Mouse (Mus musculus): ENCODE data around the gene Mrgprb5. TPM values are rescaled to one million over a fixed set of nuclear protein-coding genes. Genes with fewer than 3 reads are reported as not detected.
A peak's percentile ranks its signal among the peaks of the same experiment; 100 is the strongest.
"Not testable (repeated sequence)": the region's sequence is repeated elsewhere in the genome, so short reads cannot be mapped to it uniquely, and the experiment has no call there.

Gene Mrgprb5
- not detected in 2 replicates for polyA plus RNA-seq (2012; rRNA removed)

DNA sequence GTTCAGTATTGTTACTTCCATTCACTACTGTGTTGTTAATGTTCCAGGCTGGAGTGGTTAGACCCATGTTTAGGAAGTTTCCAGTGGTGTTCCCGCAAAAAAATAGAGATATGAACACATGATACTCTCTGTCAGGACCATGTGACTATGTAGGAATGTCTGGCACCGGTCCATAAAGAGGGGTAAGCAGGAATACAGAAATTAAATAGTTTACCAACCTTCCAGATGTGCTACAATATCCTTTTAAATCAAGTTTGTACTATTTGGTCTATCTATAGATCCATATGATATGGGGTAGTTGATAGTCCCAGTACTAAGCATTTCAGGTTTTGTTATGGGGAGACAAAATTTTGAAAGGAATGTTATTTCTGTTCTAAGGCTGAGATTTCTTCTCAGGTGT is at the start of gene Mrgprb5:
TSS of gene Mrgprb5 (minus strand) at position 101 of the 400 bp plus-strand sequence.
- no peaks in the 10 kb centered on the region for H3K36me3 ChIP-seq (ENCODE audit: control insufficient read depth, insufficient read depth, low read length)
- no peak within 1 kb of the TSS for H3K27ac ChIP-seq (ENCODE audit: insufficient read depth, low read depth, low read length)
- H3K4me3 ChIP-seq (ENCODE audit: low read depth, low read length), result no peak within 1 kb of the TSS
- no peaks in the 10 kb centered on the region for H3K4me1 ChIP-seq (ENCODE audit: control insufficient read depth, insufficient read depth, insufficient read length, low read length)
- 75% methylated on average over 2 of the region's 2 CpGs for WGBS
- TF ChIP-seq POLR2A (IDR thresholded peaks at IDR 0.05; ENCODE audit: low read depth, low read length) (no peak), CTCF (IDR thresholded peaks at IDR 0.05; ENCODE audit: extremely low read depth, insufficient read length, insufficient replicate concordance, low read depth, low read length) (no peak)
- H3K27me3 ChIP-seq (ENCODE audit: control insufficient read depth, insufficient read depth, low read length), result no peaks in the 10 kb centered on the region

DNA sequence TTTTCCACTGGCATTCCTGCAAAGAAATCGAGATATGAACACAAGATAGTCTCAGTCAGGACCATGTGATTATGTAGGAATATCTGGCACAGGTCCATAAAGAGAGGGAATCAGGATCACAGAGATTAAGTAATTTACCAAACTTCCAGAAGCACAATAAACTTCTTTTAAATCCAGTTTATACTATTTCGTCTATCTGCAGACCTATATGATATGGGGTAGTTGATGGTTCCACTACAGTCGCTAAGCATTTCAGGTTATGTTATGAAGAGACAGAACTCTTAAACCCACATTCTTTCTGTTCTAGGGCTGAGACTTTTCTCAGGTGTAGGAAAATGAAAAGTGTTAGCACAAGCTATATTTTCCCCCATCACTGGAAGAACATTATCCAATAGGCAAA is 30.4 kb upstream of the Mrgprb5 start, which contains the start of gene Mrgprb4:
TSS of gene Mrgprb4 (minus strand) at position 101 of the 400 bp plus-strand sequence.
- H3K4me1 ChIP-seq (ENCODE audit: control insufficient read depth, insufficient read depth, insufficient read length, low read length), result no peaks in the 10 kb centered on the region
- H3K27ac ChIP-seq (ENCODE audit: insufficient read depth, low read depth, low read length), result no peak within 1 kb of the TSS
- TF ChIP-seq CTCF (IDR thresholded peaks at IDR 0.05; ENCODE audit: extremely low read depth, insufficient read length, insufficient replicate concordance, low read depth, low read length), result no peak
- no peak for TF ChIP-seq POLR2A (IDR thresholded peaks at IDR 0.05; ENCODE audit: low read depth, low read length)
- no peaks in the 10 kb centered on the region for H3K36me3 ChIP-seq (ENCODE audit: control insufficient read depth, insufficient read depth, low read length)
- no peak within 1 kb of the TSS for H3K4me3 ChIP-seq (ENCODE audit: low read depth, low read length)
- H3K27me3 ChIP-seq (ENCODE audit: control insufficient read depth, insufficient read depth, low read length), result no peaks in the 10 kb centered on the region
- WGBS, result 83% methylated on average over 3 of the region's 3 CpGs

DNA sequence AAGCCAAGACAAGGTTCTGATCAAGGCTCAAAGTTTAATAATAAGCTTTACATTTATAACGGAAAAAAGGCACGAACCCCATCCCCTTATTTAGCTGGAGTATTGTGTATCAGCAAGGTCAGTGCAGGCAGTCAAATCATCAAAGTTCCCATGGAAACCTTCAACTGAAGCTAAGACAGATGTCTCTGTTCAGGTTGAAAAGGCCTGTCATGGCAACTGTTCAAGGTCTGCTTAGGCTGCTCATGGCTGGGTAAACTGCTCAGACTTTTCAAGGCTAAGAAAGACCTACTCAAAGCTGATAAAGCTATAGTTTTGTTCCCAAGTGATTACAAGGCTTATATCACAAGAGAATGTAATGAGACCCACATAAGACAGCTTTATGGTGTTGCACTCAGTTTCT is 1.3 kb downstream of the Mrgprb5 start:
- H3K4me1 ChIP-seq (ENCODE audit: control insufficient read depth, insufficient read depth, insufficient read length, low read length), result no peaks in the 10 kb centered on the region
- H3K27ac ChIP-seq (ENCODE audit: insufficient read depth, low read depth, low read length), result no peak overlapping the region
- H3K27me3 ChIP-seq (ENCODE audit: control insufficient read depth, insufficient read depth, low read length), result no peaks in the 10 kb centered on the region
- H3K4me3 ChIP-seq (ENCODE audit: low read depth, low read length), result no peak overlapping the region
- no peaks in the 10 kb centered on the region for H3K36me3 ChIP-seq (ENCODE audit: control insufficient read depth, insufficient read depth, low read length)
- TF ChIP-seq POLR2A (IDR thresholded peaks at IDR 0.05; ENCODE audit: low read depth, low read length) (no peak), CTCF (IDR thresholded peaks at IDR 0.05; ENCODE audit: extremely low read depth, insufficient read length, insufficient replicate concordance, low read depth, low read length) (no peak)
- 75% methylated on average over 2 of the region's 2 CpGs for WGBS

DNA sequence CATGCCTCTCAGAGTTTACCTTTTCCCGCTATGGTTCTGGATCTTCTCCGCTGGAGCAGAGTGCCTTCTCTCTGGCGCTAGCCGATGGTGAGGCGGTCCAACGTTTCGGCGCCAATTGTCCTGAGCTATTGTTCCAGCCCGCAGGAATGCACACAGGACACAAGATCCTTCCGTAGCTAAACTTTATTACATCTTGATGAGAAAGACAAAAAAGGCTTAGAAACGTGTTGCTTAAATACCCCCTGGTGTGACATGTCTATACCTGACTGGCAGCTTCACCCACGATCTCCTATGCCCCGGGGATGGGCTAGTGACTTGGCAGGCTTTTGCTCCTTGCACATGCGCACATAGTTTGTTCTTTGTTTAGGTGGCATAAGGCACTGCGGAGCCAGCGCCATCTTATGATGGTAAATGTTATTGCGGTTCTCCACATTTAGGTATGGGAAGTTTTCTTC is 30.5 kb downstream of the Mrgprb5 start:
- peaks cover 5% of the 10 kb centered on the region; the same call in 1 of the 2 replicates for H3K4me1 ChIP-seq (ENCODE audit: control insufficient read depth, insufficient read depth, insufficient read length, low read length)
- no peaks in the 10 kb centered on the region for H3K27me3 ChIP-seq (ENCODE audit: control insufficient read depth, insufficient read depth, low read length)
- H3K36me3 ChIP-seq (ENCODE audit: control insufficient read depth, insufficient read depth, low read length), result no peaks in the 10 kb centered on the region
- under 1% methylated on average over 17 of the region's 17 CpGs for WGBS
- TF ChIP-seq CTCF (IDR thresholded peaks at IDR 0.05; ENCODE audit: extremely low read depth, insufficient read length, insufficient replicate concordance, low read depth, low read length), result 0 out of 2 replicates have a peak, but pooled peaks have one; percentile 9
- TF ChIP-seq POLR2A (IDR thresholded peaks at IDR 0.05; ENCODE audit: low read depth, low read length), result no peak
- peak overlapping the region; percentile 22; the same call in 1 of the 2 replicates for H3K27ac ChIP-seq (ENCODE audit: insufficient read depth, low read depth, low read length)
- H3K4me3 ChIP-seq (ENCODE audit: low read depth, low read length), result peak overlapping the region; percentile 63

DNA sequence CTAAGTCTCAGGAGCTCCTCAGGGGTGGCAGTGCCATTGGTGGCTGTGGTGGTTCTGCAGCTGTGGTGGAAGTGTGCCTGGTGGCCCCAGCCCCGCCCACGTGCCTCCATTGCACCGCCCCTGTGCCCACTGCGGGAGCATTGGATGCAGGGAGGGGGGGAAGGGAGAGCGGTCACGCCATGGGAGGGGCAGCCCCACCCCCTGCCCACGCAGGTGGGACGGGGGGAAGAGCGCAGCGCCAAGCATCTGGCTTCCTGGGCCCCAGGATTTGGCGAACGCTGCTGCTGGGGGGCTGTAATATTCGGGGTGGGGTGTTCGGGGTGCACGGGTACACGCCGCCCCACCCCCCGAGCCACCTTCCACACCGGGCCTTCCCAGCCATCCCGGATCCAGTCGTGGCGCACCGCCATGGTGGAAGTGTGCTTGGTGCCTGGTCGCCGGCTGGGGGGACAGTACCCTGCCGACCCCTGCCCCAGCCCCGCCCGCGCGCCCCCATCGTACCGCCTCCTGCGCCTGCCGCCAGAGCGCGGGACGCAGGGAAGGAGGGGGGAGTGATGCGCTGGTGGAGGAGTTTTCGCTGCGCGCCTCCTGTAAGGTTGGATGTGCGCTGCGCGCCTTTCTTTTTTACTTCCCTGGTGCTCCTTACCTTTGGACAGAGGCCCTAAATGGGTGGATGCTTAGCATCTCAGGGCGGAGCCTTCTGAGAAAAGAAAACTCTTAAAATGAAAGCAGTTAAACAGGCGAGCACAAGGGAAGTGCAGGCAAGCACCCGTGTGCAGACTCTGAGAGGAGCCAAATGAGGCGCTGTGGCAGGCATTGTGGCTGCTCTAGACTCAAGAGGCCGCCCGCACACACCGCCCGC is 31.4 kb downstream of the Mrgprb5 start:
- no peak for TF ChIP-seq CTCF (IDR thresholded peaks at IDR 0.05; ENCODE audit: extremely low read depth, insufficient read length, insufficient replicate concordance, low read depth, low read length)
- TF ChIP-seq POLR2A (IDR thresholded peaks at IDR 0.05; ENCODE audit: low read depth, low read length), result 0 out of 2 replicates have a peak, but pooled peaks have one; percentile 11
- H3K27ac ChIP-seq (ENCODE audit: insufficient read depth, low read depth, low read length), result 0 out of 2 replicates have a peak overlapping the region, but pooled peaks have one; percentile 22

DNA sequence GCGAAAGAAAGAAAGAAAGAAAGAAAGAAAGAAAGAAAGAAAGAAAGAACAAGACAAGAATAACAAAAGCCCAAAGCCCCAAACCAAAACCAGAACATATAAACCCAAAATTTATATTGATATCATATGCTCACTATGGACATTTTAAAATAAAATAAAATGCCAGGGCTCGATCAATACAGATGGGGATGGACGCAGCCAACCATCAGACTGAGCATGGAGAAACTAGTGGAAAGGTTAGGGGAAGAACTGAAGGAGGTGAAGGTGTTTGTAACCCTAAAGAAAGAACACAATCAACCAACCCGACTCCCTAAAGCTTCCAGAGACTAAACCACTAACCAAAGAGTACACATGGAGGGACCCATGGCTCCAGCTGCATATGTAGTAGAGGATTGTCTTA is 36.1 kb downstream of the Mrgprb5 start:
- no peaks in the 10 kb centered on the region for H3K36me3 ChIP-seq (ENCODE audit: control insufficient read depth, insufficient read depth, low read length)
- 63% methylated on average over 4 of the region's 4 CpGs for WGBS
- no peak overlapping the region for H3K27ac ChIP-seq (ENCODE audit: insufficient read depth, low read depth, low read length)
- no peak overlapping the region for H3K4me3 ChIP-seq (ENCODE audit: low read depth, low read length)
- peaks cover 5% of the 10 kb centered on the region; the same call in 1 of the 2 replicates for H3K4me1 ChIP-seq (ENCODE audit: control insufficient read depth, insufficient read depth, insufficient read length, low read length)
- H3K27me3 ChIP-seq (ENCODE audit: control insufficient read depth, insufficient read depth, low read length), result no peaks in the 10 kb centered on the region
- no peak for TF ChIP-seq CTCF (IDR thresholded peaks at IDR 0.05; ENCODE audit: extremely low read depth, insufficient read length, insufficient replicate concordance, low read depth, low read length)
- no peak for TF ChIP-seq POLR2A (IDR thresholded peaks at IDR 0.05; ENCODE audit: low read depth, low read length)

More for the DNA sequence above, 31.4 kb downstream of the Mrgprb5 start:
- 2% methylated on average over 52 of the region's 52 CpGs for WGBS
- no peaks in the 10 kb centered on the region for H3K36me3 ChIP-seq (ENCODE audit: control insufficient read depth, insufficient read depth, low read length)
- H3K27me3 ChIP-seq (ENCODE audit: control insufficient read depth, insufficient read depth, low read length), result no peaks in the 10 kb centered on the region
- H3K4me1 ChIP-seq (ENCODE audit: control insufficient read depth, insufficient read depth, insufficient read length, low read length), result peaks cover 5% of the 10 kb centered on the region; the same call in 1 of the 2 replicates
- H3K4me3 ChIP-seq (ENCODE audit: low read depth, low read length), result peak overlapping the region; percentile 63

DNA sequence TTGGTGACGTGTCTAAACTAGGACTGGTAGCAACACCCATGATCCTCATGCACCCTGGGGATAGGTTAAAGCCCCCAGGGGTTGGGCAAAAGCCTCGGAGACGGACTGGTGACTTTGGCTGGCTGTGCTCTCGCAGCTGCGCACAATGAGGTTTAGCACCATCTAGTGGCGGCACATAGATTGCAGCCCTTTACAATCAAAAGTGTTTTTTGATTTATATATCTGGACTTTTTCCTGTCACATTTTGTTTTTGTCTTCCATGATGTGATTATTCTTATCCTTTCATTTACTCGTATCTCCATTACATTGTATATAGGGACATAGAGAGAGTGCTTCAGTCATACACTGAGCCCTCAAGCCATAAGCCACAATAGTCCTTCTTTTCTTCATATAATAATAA is 36.6 kb downstream of the Mrgprb5 start:
- H3K27me3 ChIP-seq (ENCODE audit: control insufficient read depth, insufficient read depth, low read length); H3K27ac ChIP-seq (ENCODE audit: insufficient read depth, low read depth, low read length); H3K36me3 ChIP-seq (ENCODE audit: control insufficient read depth, insufficient read depth, low read length); H3K4me1 ChIP-seq (ENCODE audit: control insufficient read depth, insufficient read depth, insufficient read length, low read length); H3K4me3 ChIP-seq (ENCODE audit: low read depth, low read length): not testable (repeated sequence)
- under 1% methylated on average over 6 of the region's 7 CpGs for WGBS
- peak; percentile 39; the same call in 1 of the 2 replicates for TF ChIP-seq CTCF (IDR thresholded peaks at IDR 0.05; ENCODE audit: extremely low read depth, insufficient read length, insufficient replicate concordance, low read depth, low read length)

DNA sequence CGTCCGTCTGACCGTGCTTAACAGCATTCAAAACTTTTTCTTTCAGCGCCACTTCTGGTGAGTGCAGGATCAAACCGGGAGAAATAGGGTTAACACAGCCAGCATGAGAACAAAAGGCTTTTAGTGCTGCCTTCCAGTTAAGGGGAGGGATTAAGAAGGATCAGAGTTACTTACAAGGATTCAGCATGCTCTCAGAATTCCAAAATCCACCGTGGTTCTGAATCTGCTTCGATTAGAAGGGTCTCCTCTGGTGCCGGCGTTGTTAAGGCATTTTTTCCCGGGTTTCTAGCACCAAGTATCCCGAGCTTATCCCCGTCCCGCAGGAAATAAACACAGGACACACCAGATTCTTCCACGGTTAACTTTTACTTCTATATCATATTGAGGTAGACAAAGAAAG is 37.0 kb downstream of the Mrgprb5 start:
- H3K4me1 ChIP-seq (ENCODE audit: control insufficient read depth, insufficient read depth, insufficient read length, low read length); H3K36me3 ChIP-seq (ENCODE audit: control insufficient read depth, insufficient read depth, low read length); H3K27me3 ChIP-seq (ENCODE audit: control insufficient read depth, insufficient read depth, low read length): not testable (repeated sequence)
- H3K27ac ChIP-seq (ENCODE audit: insufficient read depth, low read depth, low read length), result peak overlapping the region; percentile 27; the same call in 1 of the 2 replicates
- WGBS, result under 1% methylated on average over 11 of the region's 14 CpGs
- peak overlapping the region; percentile 55 for H3K4me3 ChIP-seq (ENCODE audit: low read depth, low read length)
